Mouse (Mus musculus) frontal cortex, postnatal 10 days (tissue): Measurements from ENCODE around the gene Dkkl1.

Experiments
- DNase-seq, 2 experiments: peaks; one replicate each; pipeline ENCODE4 v3.0.0; 2022; ENCODE audit warnings: low spot score in 2 of 2, mixed read lengths in 1 of 2

Gene Dkkl1

GRCm38 (mm10) chr7:45229459-45230203 lies 17.7 kb upstream of the Dkkl1 start:
- DNase-seq: no peak

GRCm38 (mm10) chr7:45229046-45229445 lies 17.1 kb upstream of the Dkkl1 start:
- no peak for DNase-seq

GRCm38 (mm10) chr7:45228548-45228947 lies 16.6 kb upstream of the Dkkl1 start:
- no peak for DNase-seq

- no peak for DNase-seq
Measured at GRCm38 (mm10) chr7:45226421-45226820, 14.5 kb upstream of the Dkkl1 start.

GRCm38 (mm10) chr7:45224826-45225225 lies 12.9 kb upstream of the Dkkl1 start:
- DNase-seq: no peak

- DNase-seq: no peak
Measured at GRCm38 (mm10) chr7:45221680-45222079, 9.7 kb upstream of the Dkkl1 start.

- peak in 1 of 2 experiments; percentile 54 for DNase-seq
Measured at GRCm38 (mm10) chr7:45216442-45217183, 4.7 kb upstream of the Dkkl1 start.

- DNase-seq: no peak
Measured at GRCm38 (mm10) chr7:45215673-45216441, 3.9 kb upstream of the Dkkl1 start, which contains the start of gene Tead2. Gene Tead2, plus strand, starts transcription at chr7:45215753.

- DNase-seq: no peak
Measured at GRCm38 (mm10) chr7:45213708-45214107, 1.8 kb upstream of the Dkkl1 start.

GRCm38 (mm10) chr7:45212356-45212755 lies 409 bp upstream of the Dkkl1 start:
- DNase-seq: no peak

- no peak for DNase-seq
Measured at GRCm38 (mm10) chr7:45211070-45211469, 877 bp downstream of the Dkkl1 start.

- no peak for DNase-seq
Measured at GRCm38 (mm10) chr7:45208260-45208659, 3.7 kb downstream of the Dkkl1 start.

- peak; percentile 90 to 91 for DNase-seq
Measured at GRCm38 (mm10) chr7:45204380-45205143, 7.4 kb downstream of the Dkkl1 start, which contains the start of gene Ccdc155. Gene Ccdc155, minus strand, starts transcription at chr7:45204892.

GRCm38 (mm10) chr7:45202654-45203053 lies 9.3 kb downstream of the Dkkl1 start:
- DNase-seq: no peak

- no peak for DNase-seq
Measured at GRCm38 (mm10) chr7:45198961-45199360, 13.0 kb downstream of the Dkkl1 start.

GRCm38 (mm10) chr7:45198435-45198834 lies 13.5 kb downstream of the Dkkl1 start:
- DNase-seq: peak; percentile 49 to 63

- no peak for DNase-seq
Measured at GRCm38 (mm10) chr7:45196994-45197393, 15.0 kb downstream of the Dkkl1 start.

GRCm38 (mm10) chr7:45196176-45196535 lies 15.8 kb downstream of the Dkkl1 start:
- DNase-seq: no peak

- no peak for DNase-seq
Measured at GRCm38 (mm10) chr7:45195341-45196175, 16.4 kb downstream of the Dkkl1 start.
